In genomic region chr11:6546205-6547013, GRCm38 (mm10) we compare ENCODE assay signal across 7 mouse cellular contexts. TPM values are rescaled to one million over a fixed set of nuclear protein-coding genes. Genes with fewer than 3 reads are reported as not detected.
DNase-seq lines count a peak whose midpoint lies in the region; ATAC-seq lines count a peak whose summit lies in the region.

TSS of gene Ccm2 (plus strand) at chr11:6546887.

- H3K4me3 ChIP-seq in embryonic facial prominence, embryonic 11.5 days (ENCODE audit: low read depth, low read length), result peak within 1 kb of the TSS; percentile 88
- peak within 1 kb of the TSS; percentile 85 for H3K4me3 ChIP-seq in limb, embryonic 10.5 days
- H3K4me3 ChIP-seq in midbrain, embryonic 13.5 days (replicated peaks), result peak within 1 kb of the TSS; percentile 95

- H3K9ac ChIP-seq in embryonic facial prominence, embryonic 11.5 days (replicated peaks; ENCODE audit: low read length), result peak within 1 kb of the TSS; percentile 86
- H3K9ac ChIP-seq in midbrain, embryonic 13.5 days (replicated peaks), result peak within 1 kb of the TSS; percentile 90

- peak within 1 kb of the TSS; percentile 59 for H3K4me2 ChIP-seq in embryonic facial prominence, embryonic 11.5 days (ENCODE audit: low read depth, low read length)
- H3K4me2 ChIP-seq in midbrain, embryonic 13.5 days (replicated peaks), result peak within 1 kb of the TSS; percentile 70

- H3K27me3 ChIP-seq in embryonic facial prominence, embryonic 11.5 days (ENCODE audit: control insufficient read depth, insufficient read depth, low read length), result no peaks in the 10 kb centered on the region
- no peaks in the 10 kb centered on the region for H3K27me3 ChIP-seq in limb, embryonic 10.5 days (ENCODE audit: low read depth, poor library complexity, severe bottlenecking)
- H3K27me3 ChIP-seq in midbrain, embryonic 13.5 days, result 0 out of 2 replicates have a peak, but pooled peaks cover 3% of the 10 kb centered on the region

- H3K36me3 ChIP-seq in embryonic facial prominence, embryonic 11.5 days (replicated peaks; ENCODE audit: control insufficient read depth, insufficient read depth, low read depth, low read length), result no peaks in the 10 kb centered on the region
- peaks cover 31% of the 10 kb centered on the region for H3K36me3 ChIP-seq in limb, embryonic 10.5 days
- H3K36me3 ChIP-seq in midbrain, embryonic 13.5 days, result peaks cover 1% of the 10 kb centered on the region; the same call in 1 of the 2 replicates

- under 1% methylated on average over 29 of the region's 57 CpGs for WGBS in embryonic facial prominence, embryonic 11.5 days
- WGBS in limb, embryonic 10.5 days, result under 1% methylated on average over 57 of the region's 57 CpGs
- 0% methylated on average over 33 of the region's 57 CpGs for WGBS in midbrain, embryonic 13.5 days

- H3K9me3 ChIP-seq in embryonic facial prominence, embryonic 11.5 days (replicated peaks; ENCODE audit: control insufficient read depth, low read length), result no peaks in the 10 kb centered on the region
- no peaks in the 10 kb centered on the region for H3K9me3 ChIP-seq in limb, embryonic 10.5 days (replicated peaks)
- no peaks in the 10 kb centered on the region for H3K9me3 ChIP-seq in midbrain, embryonic 13.5 days

- DNase-seq in adrenal gland, postnatal 14 days, result peak; percentile 99
- peak; percentile 95 for DNase-seq in embryonic facial prominence, embryonic 11.5 days (ENCODE audit: low spot score)
- DNase-seq in kidney, adult 11 months, result peak; percentile 99
- DNase-seq in limb, embryonic 10.5 days (ENCODE audit: low spot score), result peak; percentile 100
- peak; percentile 85 for DNase-seq in spleen, adult 12 weeks (ENCODE audit: low spot score)

- peak within 1 kb of the TSS; percentile 98 for H3K27ac ChIP-seq in embryonic facial prominence, embryonic 11.5 days (replicated peaks; ENCODE audit: low read depth, low read length)
- peak within 1 kb of the TSS; percentile 98 for H3K27ac ChIP-seq in limb, embryonic 10.5 days
- peak within 1 kb of the TSS; percentile 93 for H3K27ac ChIP-seq in midbrain, embryonic 13.5 days

- peak; percentile 95 for ATAC-seq in embryonic facial prominence, embryonic 11.5 days (replicated peaks; ENCODE audit: insufficient number of reproducible peaks, low FRiP score, low TSS enrichment, low read depth)
- ATAC-seq in granulocyte monocyte progenitor cell, adult 5-6 weeks (replicated peaks; ENCODE audit: poor library complexity, severe bottlenecking), result peak; percentile 82
- ATAC-seq in midbrain, embryonic 13.5 days, result peak; percentile 97

- no peaks in the 10 kb centered on the region; the same call in 1 of the 2 replicates for H3K4me1 ChIP-seq in embryonic facial prominence, embryonic 11.5 days (ENCODE audit: control insufficient read depth, insufficient read depth, low read length)
- H3K4me1 ChIP-seq in limb, embryonic 10.5 days, result peaks cover 20% of the 10 kb centered on the region
- peaks cover 21% of the 10 kb centered on the region for H3K4me1 ChIP-seq in midbrain, embryonic 13.5 days (replicated peaks)

RNA-seq across cellular contexts. Expression of gene Ccm2, which starts in this region (rescaled TPM):
- total RNA-seq in adrenal gland, postnatal 14 days (2021), result 37.6 and 47.5 TPM in 2 replicates
- polyA plus RNA-seq in embryonic facial prominence, embryonic 11.5 days (2014; fragmentation: Nextera tagmentation; extraction: Ambion mirVana), result 81.6 and 90.7 TPM in 2 replicates
- total RNA-seq in granulocyte monocyte progenitor cell, adult 5-6 weeks (2014; fragmentation: Nextera tagmentation), result 39.8 and 56.0 TPM in 2 replicates
- 39.8 and 55.5 TPM in 2 replicates for total RNA-seq in granulocyte monocyte progenitor cell, adult 5-6 weeks (2017)
- polyA plus RNA-seq in limb, embryonic 10.5 days (2016; fragmentation: Nextera tagmentation; extraction: Ambion mirVana), result 125 and 132 TPM in 2 replicates
- 82.4 and 87.8 TPM in 2 replicates for polyA plus RNA-seq in midbrain, embryonic 13.5 days (2015; fragmentation: Nextera tagmentation; extraction: Ambion mirVana)

Comparison
In these comparisons a context has a peak if more than half of its experiments do, and no peak if none do; other contexts are left out.
1. Peak in every context shown above with its lines: DNase-seq, ATAC-seq, H3K4me3 ChIP-seq and H3K27ac ChIP-seq.